Mouse (Mus musculus): ENCODE data around the gene Hoxd13. TPM values are rescaled to one million over a fixed set of nuclear protein-coding genes. Genes with fewer than 3 reads are reported as not detected.

Hoxd13 gene
- total and polyA plus RNA-seq, 2 experiments from 2014 or later, result 0.21 TPM; not detected in 1

DNA sequence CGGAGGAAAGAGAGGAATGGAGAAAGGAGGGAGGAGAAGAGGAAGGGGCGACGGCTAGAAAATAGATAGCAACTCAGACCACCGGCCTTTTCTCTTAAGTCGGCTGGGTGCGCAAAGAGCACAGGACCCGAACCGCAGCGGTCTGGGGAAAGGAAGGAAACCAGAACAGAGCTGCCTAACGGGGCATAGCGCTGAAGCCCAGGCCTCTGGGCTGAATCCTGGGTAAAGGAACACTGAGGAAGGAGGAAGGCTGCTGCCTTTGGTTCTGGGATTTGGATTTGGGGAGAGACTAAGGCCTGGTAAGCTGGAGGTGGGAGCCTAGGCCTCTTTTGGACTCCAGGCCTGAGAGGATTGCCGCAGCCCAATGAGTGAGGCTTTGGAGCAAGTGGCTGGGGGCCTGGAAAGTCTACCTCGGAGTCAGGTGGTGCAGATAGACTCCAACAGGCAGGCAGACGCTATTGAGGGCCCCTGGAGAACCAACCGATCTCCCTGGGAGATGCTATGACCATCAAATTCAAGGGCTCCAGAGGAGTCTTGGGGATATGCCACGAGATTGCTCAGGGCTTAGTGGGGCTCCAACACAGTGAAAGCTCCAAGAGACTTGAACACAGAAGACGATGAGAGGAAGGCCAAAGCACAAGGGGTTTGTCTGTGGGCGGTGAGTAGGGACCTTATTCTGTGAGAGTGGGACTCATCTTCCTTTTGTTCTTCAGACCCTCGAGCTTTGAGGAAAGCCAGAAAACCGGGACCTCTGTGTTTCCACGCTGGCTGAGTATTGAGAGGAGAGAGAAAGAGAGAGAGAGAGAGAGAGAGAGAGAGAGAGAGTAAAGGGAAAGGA is 12.7 kb downstream of the Hoxd13 start:
- no peak for TF ChIP-seq CTCF (IDR thresholded peaks at IDR 0.05; ENCODE audit: low read depth)
- peaks cover 96% of the 10 kb centered on the region for H3K27me3 ChIP-seq (ENCODE audit: insufficient read depth, low read length)
- no peak overlapping the region for H3K9ac ChIP-seq (replicated peaks; ENCODE audit: low read length)
- DNase-seq (ENCODE audit: low spot score) (no peak), ATAC-seq (no peak)
- H3K9me3 ChIP-seq (ENCODE audit: low read length), result no peaks in the 10 kb centered on the region
- H3K4me3 ChIP-seq (ENCODE audit: low read length), result no peak overlapping the region
- no peaks in the 10 kb centered on the region for H3K36me3 ChIP-seq (ENCODE audit: insufficient read depth, low read length)
- H3K4me1 ChIP-seq (ENCODE audit: insufficient read depth, low read length), result no peaks in the 10 kb centered on the region
- no peak overlapping the region for H3K27ac ChIP-seq
- whole genome bisulfite sequencing, result 5% methylated on average over 21 of the region's 21 CpGs
- no peak overlapping the region for H3K4me2 ChIP-seq (ENCODE audit: low read depth, low read length)

DNA sequence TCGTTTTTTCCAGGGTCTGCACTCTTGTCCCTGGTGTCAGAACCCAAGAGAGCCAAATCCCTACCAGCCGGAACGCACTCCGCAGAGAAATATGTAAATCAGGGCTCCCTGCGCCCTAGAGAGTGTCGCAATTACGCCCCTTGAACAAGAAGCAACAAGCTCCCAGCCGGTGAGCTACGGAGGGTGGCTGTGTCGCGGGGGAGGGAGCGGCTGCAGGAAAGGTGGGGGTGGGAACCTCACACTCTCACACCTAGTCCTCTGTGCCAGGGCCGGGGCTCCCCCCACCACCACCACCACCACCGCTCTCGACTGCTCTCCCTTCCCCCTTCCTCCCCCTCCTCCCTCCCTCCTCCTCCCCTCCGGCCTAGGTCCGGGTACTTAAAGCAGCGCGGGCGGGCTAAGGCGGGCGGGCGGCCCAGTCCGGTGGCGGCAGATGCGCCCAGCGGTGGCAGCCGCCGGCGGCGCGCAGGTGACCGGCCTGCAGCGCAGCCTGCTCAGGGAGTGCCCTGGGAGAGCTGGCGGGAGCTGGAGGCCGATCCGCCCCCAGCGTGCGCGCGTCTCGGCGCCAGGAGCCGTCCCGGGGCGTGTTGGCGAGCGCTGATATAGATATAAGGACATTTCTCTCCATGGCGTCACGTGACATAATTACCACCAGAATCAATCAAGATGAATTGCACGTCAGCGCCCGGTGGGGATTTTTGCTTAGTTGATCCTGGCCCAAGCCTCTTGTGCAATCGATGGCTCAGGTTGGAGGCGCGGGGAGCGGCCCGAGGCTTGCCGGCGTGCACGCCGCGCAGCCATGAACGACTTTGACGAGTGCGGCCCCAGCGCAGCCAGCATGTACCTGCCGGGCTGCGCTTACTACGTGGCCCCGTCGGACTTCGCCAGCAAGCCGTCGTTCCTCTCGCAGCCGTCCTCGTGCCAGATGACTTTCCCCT is 13.8 kb downstream of the Hoxd13 start:
- Histone ChIP-seq H3K9ac (replicated peaks; ENCODE audit: low read length) (no peak overlapping the region), H3K4me3 (ENCODE audit: low read length) (peak overlapping the region; percentile 14; the same call in 1 of the 2 replicates), H3K4me1 (ENCODE audit: insufficient read depth, low read length) (no peaks in the 10 kb centered on the region), H3K36me3 (ENCODE audit: insufficient read depth, low read length) (no peaks in the 10 kb centered on the region), H3K27ac (no peak overlapping the region), H3K9me3 (ENCODE audit: low read length) (no peaks in the 10 kb centered on the region), H3K27me3 (ENCODE audit: insufficient read depth, low read length) (peaks cover 95% of the 10 kb centered on the region), H3K4me2 (ENCODE audit: low read depth, low read length) (no peak overlapping the region)
- TF ChIP-seq CTCF (IDR thresholded peaks at IDR 0.05; ENCODE audit: low read depth), result no peak
- WGBS, result 1% methylated on average over 71 of the region's 78 CpGs
- ATAC-seq, result 0 out of 2 replicates have a peak, but pooled peaks have one; percentile 25
- DNase-seq (ENCODE audit: low spot score), result no peak

DNA sequence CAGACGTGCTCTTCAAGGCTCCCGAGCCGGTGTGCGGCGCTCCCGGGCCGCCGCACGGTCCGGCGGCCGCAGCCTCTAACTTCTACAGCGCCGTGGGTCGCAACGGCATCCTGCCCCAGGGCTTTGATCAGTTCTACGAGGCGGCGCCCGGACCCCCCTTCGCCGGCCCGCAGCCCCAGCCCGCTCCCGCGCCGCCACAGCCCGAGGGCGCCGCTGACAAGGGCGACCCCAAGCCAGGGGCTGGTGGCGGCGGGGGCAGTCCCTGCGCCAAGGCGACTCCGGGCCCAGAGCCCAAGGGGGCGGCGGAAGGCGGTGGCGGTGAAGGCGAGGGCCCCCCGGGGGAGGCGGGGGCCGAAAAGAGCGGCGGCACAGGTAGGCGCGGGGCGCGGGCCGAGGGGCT is 14.7 kb downstream of the Hoxd13 start:
- ATAC-seq, result no peak
- H3K27me3 ChIP-seq (ENCODE audit: insufficient read depth, low read length), result peaks cover 94% of the 10 kb centered on the region
- H3K27ac ChIP-seq, result no peak overlapping the region
- no peak for DNase-seq (ENCODE audit: low spot score)
- no peak overlapping the region for H3K4me2 ChIP-seq (ENCODE audit: low read depth, low read length)
- H3K9ac ChIP-seq (replicated peaks; ENCODE audit: low read length), result no peak overlapping the region
- peak overlapping the region; percentile 10 for H3K4me3 ChIP-seq (ENCODE audit: low read length)
- H3K36me3 ChIP-seq (ENCODE audit: insufficient read depth, low read length), result no peaks in the 10 kb centered on the region
- no peaks in the 10 kb centered on the region for H3K4me1 ChIP-seq (ENCODE audit: insufficient read depth, low read length)
- TF ChIP-seq CTCF (IDR thresholded peaks at IDR 0.05; ENCODE audit: low read depth), result no peak
- H3K9me3 ChIP-seq (ENCODE audit: low read length), result no peaks in the 10 kb centered on the region; the same call in 1 of the 2 replicates
- under 1% methylated on average over 33 of the region's 51 CpGs for WGBS

DNA sequence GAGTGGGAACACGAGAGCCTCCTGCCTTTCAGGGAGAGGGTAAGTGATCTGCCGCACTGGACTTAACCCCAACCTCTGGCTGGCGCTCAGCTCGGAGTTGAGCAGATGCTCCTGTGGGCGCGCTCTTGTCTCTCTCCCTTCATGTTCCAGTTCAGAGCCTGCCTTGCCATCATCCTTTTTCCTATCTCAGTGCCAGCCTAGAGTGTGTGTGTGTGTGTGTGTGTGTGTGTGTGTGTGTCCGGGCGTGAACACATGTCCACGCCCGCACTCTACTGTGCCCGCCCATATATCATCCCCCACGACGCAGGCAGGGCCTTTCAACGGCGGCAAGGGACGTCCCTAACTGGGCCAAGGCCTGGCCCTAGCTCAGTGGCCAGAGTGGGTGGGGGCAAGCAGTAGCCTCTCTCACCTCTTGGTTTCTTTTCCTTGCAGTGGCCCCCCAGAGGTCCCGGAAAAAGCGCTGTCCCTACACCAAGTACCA is 15.4 kb downstream of the Hoxd13 start:
- WGBS, result 2% methylated on average over 18 of the region's 18 CpGs
- Histone ChIP-seq H3K9ac (replicated peaks; ENCODE audit: low read length) (no peak overlapping the region), H3K27ac (no peak overlapping the region), H3K9me3 (ENCODE audit: low read length) (no peaks in the 10 kb centered on the region; the same call in 1 of the 2 replicates), H3K27me3 (ENCODE audit: insufficient read depth, low read length) (peaks cover 94% of the 10 kb centered on the region), H3K36me3 (ENCODE audit: insufficient read depth, low read length) (no peaks in the 10 kb centered on the region), H3K4me3 (ENCODE audit: low read length) (no peak overlapping the region), H3K4me2 (ENCODE audit: low read depth, low read length) (no peak overlapping the region), H3K4me1 (ENCODE audit: insufficient read depth, low read length) (no peaks in the 10 kb centered on the region)
- DNase-seq (ENCODE audit: low spot score) (no peak), ATAC-seq (no peak)
- no peak for TF ChIP-seq CTCF (IDR thresholded peaks at IDR 0.05; ENCODE audit: low read depth)

DNA sequence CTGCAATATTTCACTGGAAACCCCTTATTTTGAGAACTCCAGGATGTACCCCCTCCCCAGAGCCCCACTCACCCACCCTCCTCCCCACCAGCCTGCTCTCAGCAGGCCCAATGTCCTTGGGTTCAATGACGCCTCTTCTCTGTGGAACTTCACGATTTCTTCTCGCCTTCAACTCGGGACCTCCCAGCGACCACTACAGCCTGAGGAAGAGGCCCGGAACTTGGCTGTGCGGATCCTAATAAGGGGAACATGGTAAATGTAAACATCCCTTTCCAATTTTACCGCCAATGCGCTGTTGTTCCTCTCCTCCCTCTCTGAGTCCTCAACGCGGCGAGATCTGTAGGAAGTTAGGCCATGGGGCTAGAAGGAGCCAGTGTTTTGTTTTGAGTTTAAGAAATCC is 16.0 kb downstream of the Hoxd13 start:
- WGBS, result 3% methylated on average over 12 of the region's 12 CpGs
- no peaks in the 10 kb centered on the region for H3K4me1 ChIP-seq (ENCODE audit: insufficient read depth, low read length)
- no peak for TF ChIP-seq CTCF (IDR thresholded peaks at IDR 0.05; ENCODE audit: low read depth)
- H3K4me2 ChIP-seq (ENCODE audit: low read depth, low read length), result no peak overlapping the region
- H3K36me3 ChIP-seq (ENCODE audit: insufficient read depth, low read length), result no peaks in the 10 kb centered on the region
- no peak for ATAC-seq
- H3K27ac ChIP-seq, result no peak overlapping the region
- DNase-seq (ENCODE audit: low spot score), result no peak
- no peaks in the 10 kb centered on the region; the same call in 1 of the 2 replicates for H3K9me3 ChIP-seq (ENCODE audit: low read length)
- H3K27me3 ChIP-seq (ENCODE audit: insufficient read depth, low read length), result peaks cover 94% of the 10 kb centered on the region
- H3K9ac ChIP-seq (replicated peaks; ENCODE audit: low read length), result no peak overlapping the region
- no peak overlapping the region for H3K4me3 ChIP-seq (ENCODE audit: low read length)

DNA sequence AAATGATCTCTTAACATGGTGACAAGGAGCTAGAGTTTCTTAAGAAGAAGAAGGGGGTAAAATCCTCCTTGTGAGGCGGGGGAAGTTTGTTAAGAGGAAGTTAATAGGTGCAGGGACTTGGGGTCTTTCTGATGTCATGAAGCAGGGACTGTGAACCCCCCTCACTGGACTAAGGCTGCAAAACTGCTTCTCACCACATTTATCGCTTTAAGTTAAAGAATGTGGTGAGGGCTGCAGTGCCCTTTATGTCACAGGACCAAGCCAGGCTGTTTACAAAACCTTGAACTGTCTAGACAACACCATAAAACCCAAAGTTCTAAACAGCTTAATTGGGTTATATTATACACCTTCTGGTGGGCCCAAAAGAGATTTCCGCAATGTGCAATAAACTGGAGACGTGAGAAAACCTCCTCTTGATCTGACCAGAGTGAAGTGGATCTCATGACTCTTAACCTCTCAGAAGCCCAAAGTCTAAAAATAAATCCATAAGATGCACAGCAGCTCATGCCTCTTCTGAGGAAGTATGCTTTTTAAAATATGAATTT is 17.0 kb downstream of the Hoxd13 start:
- ATAC-seq (no peak), DNase-seq (ENCODE audit: low spot score) (no peak)
- H3K9me3 ChIP-seq (ENCODE audit: low read length), result no peaks in the 10 kb centered on the region; the same call in 1 of the 2 replicates
- 12% methylated on average over 4 of the region's 4 CpGs for WGBS
- H3K4me1 ChIP-seq (ENCODE audit: insufficient read depth, low read length), result no peaks in the 10 kb centered on the region
- no peaks in the 10 kb centered on the region for H3K36me3 ChIP-seq (ENCODE audit: insufficient read depth, low read length)
- H3K27ac ChIP-seq, result no peak overlapping the region
- H3K9ac ChIP-seq (replicated peaks; ENCODE audit: low read length), result no peak overlapping the region
- peaks cover 94% of the 10 kb centered on the region for H3K27me3 ChIP-seq (ENCODE audit: insufficient read depth, low read length)
- H3K4me3 ChIP-seq (ENCODE audit: low read length), result no peak overlapping the region
- H3K4me2 ChIP-seq (ENCODE audit: low read depth, low read length), result no peak overlapping the region
- no peak for TF ChIP-seq CTCF (IDR thresholded peaks at IDR 0.05; ENCODE audit: low read depth)

Data from hindbrain, postnatal 0 days (tissue).